Mouse (Mus musculus): ENCODE data around the gene Mterf1a. TPM values are rescaled to one million over a fixed set of nuclear protein-coding genes. Genes with fewer than 3 reads are reported as not detected.

Gene Mterf1a
- polyA plus RNA-seq (2014; fragmentation: Illumina TruSeq; extraction: RNeasy Lipid Tissue Mini Kit (QIAGEN cat#74804); ENCODE audit: low read depth, low replicate concordance) = 17.3 TPM

GRCm38 (mm10) chr5:3893459-3894293, at the start of gene Mterf1a:
Gene Mterf1a, minus strand, starts transcription at chr5:3893933.

GRCm38 (mm10) chr5:3927801-3928689, 34.3 kb upstream of the Mterf1a start, which contains the start of gene Akap9:
Gene Akap9, plus strand, starts transcription at chr5:3928054.

GRCm38 (mm10) chr5:3845026-3845425, 48.7 kb downstream of the Mterf1a start, which contains the start of gene Lrrd1:
Gene Lrrd1, plus strand, starts transcription at chr5:3845173.

Other genes with a start within 250 kb of the Mterf1a start
- gene Tmbim7, start 242.8 kb downstream of the Mterf1a start, polyA plus RNA-seq (2014; fragmentation: Illumina TruSeq; extraction: RNeasy Lipid Tissue Mini Kit (QIAGEN cat#74804); ENCODE audit: low read depth, low replicate concordance) = not detected
- gene Gatad1, start 236.7 kb downstream of the Mterf1a start, polyA plus RNA-seq (2014; fragmentation: Illumina TruSeq; extraction: RNeasy Lipid Tissue Mini Kit (QIAGEN cat#74804); ENCODE audit: low read depth, low replicate concordance) = 253 TPM
- 88.5 TPM for gene Ankib1, start 91.0 kb downstream of the Mterf1a start, polyA plus RNA-seq (2014; fragmentation: Illumina TruSeq; extraction: RNeasy Lipid Tissue Mini Kit (QIAGEN cat#74804); ENCODE audit: low read depth, low replicate concordance)
- 147 TPM for gene Krit1, start 90.7 kb downstream of the Mterf1a start, polyA plus RNA-seq (2014; fragmentation: Illumina TruSeq; extraction: RNeasy Lipid Tissue Mini Kit (QIAGEN cat#74804); ENCODE audit: low read depth, low replicate concordance)
- not detected for gene Lrrd1, start 48.8 kb downstream of the Mterf1a start, polyA plus RNA-seq (2014; fragmentation: Illumina TruSeq; extraction: RNeasy Lipid Tissue Mini Kit (QIAGEN cat#74804); ENCODE audit: low read depth, low replicate concordance)
- 101 TPM for gene Akap9, start 34.1 kb upstream of the Mterf1a start, polyA plus RNA-seq (2014; fragmentation: Illumina TruSeq; extraction: RNeasy Lipid Tissue Mini Kit (QIAGEN cat#74804); ENCODE audit: low read depth, low replicate concordance)
- gene Cyp51, start 210.8 kb upstream of the Mterf1a start, polyA plus RNA-seq (2014; fragmentation: Illumina TruSeq; extraction: RNeasy Lipid Tissue Mini Kit (QIAGEN cat#74804); ENCODE audit: low read depth, low replicate concordance) = 114 TPM

All from adrenal gland, adult 10 weeks (tissue).